Mouse (Mus musculus) retina, postnatal 1 day (tissue): ENCODE results near the gene Per1.

Source experiments
- DNase-seq: peaks from one replicate; pipeline ENCODE4 v3.0.0-alpha.2; 2012

The Per1 gene

GRCm38 (mm10) chr11:69100639-69101360, 5.8 kb downstream of the Per1 start:
- DNase-seq: no peak

- DNase-seq: no peak
Observed at GRCm38 (mm10) chr11:69101604-69102402, 6.8 kb downstream of the Per1 start.

- DNase-seq: no peak
Observed at GRCm38 (mm10) chr11:69102403-69102725, 7.3 kb downstream of the Per1 start.

GRCm38 (mm10) chr11:69103121-69103520, 8.1 kb downstream of the Per1 start:
- DNase-seq: no peak

GRCm38 (mm10) chr11:69103531-69104435, 8.8 kb downstream of the Per1 start:
- no peak for DNase-seq

GRCm38 (mm10) chr11:69104487-69104886, 9.5 kb downstream of the Per1 start:
- no peak for DNase-seq

GRCm38 (mm10) chr11:69105227-69105626, 10.2 kb downstream of the Per1 start:
- no peak for DNase-seq

GRCm38 (mm10) chr11:69105796-69106195, 10.8 kb downstream of the Per1 start:
- no peak for DNase-seq

- no peak for DNase-seq
Observed at GRCm38 (mm10) chr11:69106299-69106698, 11.3 kb downstream of the Per1 start.

- no peak for DNase-seq
Observed at GRCm38 (mm10) chr11:69106842-69107241, 11.8 kb downstream of the Per1 start.

GRCm38 (mm10) chr11:69107676-69108075, 12.7 kb downstream of the Per1 start:
- no peak for DNase-seq

GRCm38 (mm10) chr11:69108223-69108622, 13.2 kb downstream of the Per1 start:
- no peak for DNase-seq

- DNase-seq: no peak
Observed at GRCm38 (mm10) chr11:69109032-69109900, 14.2 kb downstream of the Per1 start.

- DNase-seq: peak; percentile 91
Observed at GRCm38 (mm10) chr11:69110319-69111046, 15.5 kb downstream of the Per1 start.

GRCm38 (mm10) chr11:69111051-69111810, 16.2 kb downstream of the Per1 start:
- DNase-seq: no peak

- DNase-seq: no peak
Observed at GRCm38 (mm10) chr11:69111865-69112264, 16.8 kb downstream of the Per1 start.

GRCm38 (mm10) chr11:69114018-69114417, 19.0 kb downstream of the Per1 start:
- no peak for DNase-seq

GRCm38 (mm10) chr11:69114621-69115020, 19.6 kb downstream of the Per1 start:
- DNase-seq: no peak

- no peak for DNase-seq
Observed at GRCm38 (mm10) chr11:69116843-69117242, 21.8 kb downstream of the Per1 start.
